Mouse (Mus musculus) kidney, adult 2 months (tissue): ENCODE measurements around the gene Casp6. TPM values are rescaled to one million over a fixed set of nuclear protein-coding genes. Genes with fewer than 3 reads are reported as not detected.

Experiments used
- DNase-seq: peaks from one replicate; pipeline ENCODE4 v3.0.0; 2021
- H3K27ac ChIP-seq: fragments of 200-500 bp; 2 replicates; pipeline ENCODE4 v1.5.1; 2012; ENCODE audit warnings: low read depth, low read length, control low read depth, inconsistent platforms; ENCODE audit not compliant: insufficient read depth
- H3K27me3 ChIP-seq: fragments of 200-500 bp; replicated peaks from 2 replicates; pipeline ENCODE4 v1.6.1; 2012; ENCODE audit warnings: mild to moderate bottlenecking, moderate library complexity, low read length, inconsistent platforms; ENCODE audit not compliant: control insufficient read depth, insufficient read depth
- H3K36me3 ChIP-seq: fragments of 200-500 bp; 2 replicates; pipeline ENCODE4 v1.6.1; 2012; ENCODE audit warnings: mild to moderate bottlenecking, moderate library complexity, low read length, inconsistent platforms; ENCODE audit not compliant: control insufficient read depth, insufficient read depth
- H3K4me1 ChIP-seq: fragments of 200-500 bp; 2 replicates; pipeline ENCODE4 v1.6.1; 2011; ENCODE audit warnings: low read length; ENCODE audit not compliant: control insufficient read depth, insufficient read depth
- H3K4me3 ChIP-seq: fragments of 200-500 bp; 2 replicates; pipeline ENCODE4 v1.5.1; 2011; ENCODE audit warnings: mild to moderate bottlenecking, low read depth, low read length, control low read depth; ENCODE audit not compliant: insufficient read depth
- CTCF ChIP-seq: fragments of 200-500 bp; conservative IDR thresholded peaks from 2 replicates; pipeline ENCODE4 v1.5.1; 2011; ENCODE audit warnings: low read depth, mild to moderate bottlenecking, control low read depth, low read length, moderate library complexity, mixed read lengths; ENCODE audit not compliant: insufficient read depth, insufficient read length
- POLR2A ChIP-seq: fragments of 200-500 bp; IDR thresholded peaks from one replicate; pipeline ENCODE4 v1.6.1; 2011; ENCODE audit warnings: low read depth, low read length, control low read depth
- WGBS: fragments of 180-500 bp; shearing (Covaris S2); methylation state at CpG from one replicate; pipeline ENCODE4 v1.1.7; 2018; 5-methylcytosine and 5-hydroxymethylcytosine counted together
- polyA plus RNA-seq: library from polyadenylated mRNA; depleted of rRNA; stranded (reverse); fragments of >200 nt; gene quantifications from 2 replicates; pipeline ENCODE4 v1.2.3, GENCODE M21; 2012

Gene Casp6
- polyA plus RNA-seq, 1 experiment: 48.8 TPM

GRCm38 (mm10) chr3:129918434-129918833, 17.2 kb downstream of the Casp6 start:
- H3K4me1 ChIP-seq: no peaks in the 10 kb centered on the region
- no peaks in the 10 kb centered on the region for H3K27me3 ChIP-seq
- 16% methylated on average over 13 of the region's 13 CpGs for WGBS
- H3K27ac ChIP-seq: no peak overlapping the region
- DNase-seq: peak; percentile 76
- no peaks in the 10 kb centered on the region for H3K36me3 ChIP-seq
- H3K4me3 ChIP-seq: no peak overlapping the region
- peak; percentile 87 for TF ChIP-seq CTCF
- no peak for TF ChIP-seq POLR2A

GRCm38 (mm10) chr3:129923581-129923980, 22.4 kb downstream of the Casp6 start:
- TF ChIP-seq POLR2A: no peak
- TF ChIP-seq CTCF: no peak
- peak; percentile 63 for DNase-seq
- no peaks in the 10 kb centered on the region for H3K36me3 ChIP-seq

GRCm38 (mm10) chr3:129925861-129926260, 24.6 kb downstream of the Casp6 start:
- Histone ChIP-seq H3K36me3 (no peaks in the 10 kb centered on the region), H3K4me3 (no peak overlapping the region), H3K4me1 (no peaks in the 10 kb centered on the region), H3K27me3 (no peaks in the 10 kb centered on the region), H3K27ac (no peak overlapping the region)
- WGBS: 90% methylated on average over 3 of the region's 3 CpGs
- DNase-seq: no peak
- TF ChIP-seq POLR2A: no peak
- TF ChIP-seq CTCF: no peak

More at GRCm38 (mm10) chr3:129923581-129923980, 22.4 kb downstream of the Casp6 start:
- WGBS: 59% methylated on average over 7 of the region's 7 CpGs
- Histone ChIP-seq H3K27me3 (no peaks in the 10 kb centered on the region), H3K4me3 (no peak overlapping the region), H3K4me1 (no peaks in the 10 kb centered on the region), H3K27ac (no peak overlapping the region)

GRCm38 (mm10) chr3:129930213-129930778, 29.1 kb downstream of the Casp6 start:
- 56% methylated on average over 6 of the region's 6 CpGs for WGBS
- Histone ChIP-seq H3K4me3 (no peak overlapping the region), H3K27ac (no peak overlapping the region), H3K36me3 (no peaks in the 10 kb centered on the region), H3K4me1 (no peaks in the 10 kb centered on the region), H3K27me3 (no peaks in the 10 kb centered on the region)
- DNase-seq: no peak
- TF ChIP-seq CTCF (no peak), POLR2A (no peak)

DNA sequence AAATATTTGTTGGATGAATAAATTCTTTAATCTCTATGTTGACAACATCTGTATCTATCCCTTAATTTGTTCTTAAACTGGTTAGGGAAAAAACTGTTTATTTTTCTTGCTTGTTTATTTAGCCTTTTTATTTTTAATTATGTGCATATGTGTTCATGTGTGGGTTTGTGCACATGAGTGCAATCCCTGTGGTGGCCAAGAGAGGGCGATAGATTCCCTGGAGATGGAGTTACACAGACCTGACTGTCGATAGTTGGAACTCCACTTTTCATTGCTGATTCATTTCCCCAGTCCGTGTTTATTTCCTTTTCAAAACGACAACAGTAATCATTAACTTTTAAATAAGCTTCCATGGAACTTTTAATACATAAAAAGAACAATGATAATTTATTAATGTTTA, 31.2 kb downstream of the Casp6 start:
- Histone ChIP-seq H3K36me3 (no peaks in the 10 kb centered on the region), H3K27me3 (no peaks in the 10 kb centered on the region), H3K4me3 (no peak overlapping the region), H3K4me1 (no peaks in the 10 kb centered on the region), H3K27ac (no peak overlapping the region)
- no peak for TF ChIP-seq POLR2A
- peak; percentile 51 for TF ChIP-seq CTCF
- 33% methylated on average over 4 of the region's 4 CpGs for WGBS
- peak; percentile 15 for DNase-seq

- TF ChIP-seq POLR2A: no peak
- no peak for TF ChIP-seq CTCF
- no peaks in the 10 kb centered on the region for H3K36me3 ChIP-seq
- no peaks in the 10 kb centered on the region for H3K27me3 ChIP-seq
- H3K27ac ChIP-seq: no peak overlapping the region
- no peaks in the 10 kb centered on the region for H3K4me1 ChIP-seq
- no peak overlapping the region for H3K4me3 ChIP-seq
- WGBS: 42% methylated on average over 9 of the region's 9 CpGs
- DNase-seq: no peak
These were observed 35.3 kb downstream of the Casp6 start for GRCm38 (mm10) chr3:129936561-129936960.

- WGBS: 18% methylated on average over 3 of the region's 3 CpGs
- TF ChIP-seq POLR2A: no peak
- TF ChIP-seq CTCF: no peak
- Histone ChIP-seq H3K27ac (no peak overlapping the region), H3K4me1 (no peaks in the 10 kb centered on the region), H3K27me3 (no peaks in the 10 kb centered on the region), H3K4me3 (no peak overlapping the region), H3K36me3 (no peaks in the 10 kb centered on the region)
- no peak for DNase-seq
These were observed 36.6 kb downstream of the Casp6 start for GRCm38 (mm10) chr3:129937848-129938247.

- H3K36me3 ChIP-seq: no peaks in the 10 kb centered on the region
- TF ChIP-seq POLR2A (no peak), CTCF (no peak)
- WGBS: 63% methylated on average over 7 of the region's 7 CpGs
- H3K27ac ChIP-seq: no peak overlapping the region
- no peaks in the 10 kb centered on the region for H3K27me3 ChIP-seq
- DNase-seq: no peak
- H3K4me3 ChIP-seq: no peak overlapping the region
- H3K4me1 ChIP-seq: no peaks in the 10 kb centered on the region
These were observed 37.8 kb downstream of the Casp6 start for GRCm38 (mm10) chr3:129939058-129939457.
